Mouse (Mus musculus) stomach, embryonic 15.5 days (tissue): ENCODE measurements at regions not wholly inside any gene's neighbourhood (a gene's known extent, or its start where the extent isn't known, plus 50 kb on each side); places are given as distances from the start of the nearest gene placed in this dataset.

ENCODE experiments used
- ATAC-seq: fragments of 200-750 bp; cut with Nextera tagmentation; 2 replicates; pipeline ENCODE4 v1.8.0; 2017; ENCODE audit warnings: low read depth, moderate number of reproducible peaks, moderate TSS enrichment; ENCODE audit not compliant: insufficient read depth, low FRiP score
- H3K27ac ChIP-seq: fragments of 300-500 bp; sonication (generic); 2 replicates; pipeline ENCODE4 v1.5.1; 2015; ENCODE audit warnings: mild to moderate bottlenecking, inconsistent platforms
- H3K27me3 ChIP-seq: fragments of 300-500 bp; sonication (generic); replicated peaks from 2 replicates; pipeline ENCODE4 v1.6.1; 2015; ENCODE audit warnings: inconsistent platforms
- H3K36me3 ChIP-seq: fragments of 300-500 bp; sonication (generic); 2 replicates; pipeline ENCODE4 v1.6.1; 2015; ENCODE audit warnings: inconsistent platforms
- H3K4me1 ChIP-seq: fragments of 300-500 bp; sonication (generic); 2 replicates; pipeline ENCODE4 v1.6.1; 2015; ENCODE audit warnings: inconsistent platforms
- H3K4me2 ChIP-seq: fragments of 300-500 bp; sonication (generic); 2 replicates; pipeline ENCODE4 v1.6.1; 2015; ENCODE audit warnings: mild to moderate bottlenecking, inconsistent platforms
- H3K4me3 ChIP-seq: fragments of 300-500 bp; sonication (generic); replicated peaks from 2 replicates; pipeline ENCODE4 v1.5.1; 2015; ENCODE audit warnings: inconsistent platforms
- H3K9ac ChIP-seq: fragments of 300-500 bp; sonication (generic); 2 replicates; pipeline ENCODE4 v1.6.1; 2015; ENCODE audit warnings: inconsistent platforms
- H3K9me3 ChIP-seq: fragments of 300-500 bp; sonication (generic); 2 replicates; pipeline ENCODE4 v1.6.1; 2016; ENCODE audit warnings: inconsistent platforms
- WGBS: fragments of 180-500 bp; shearing (Covaris S2); methylation state at CpG from one replicate; pipeline ENCODE4 v1.1.7; 2015; 5-methylcytosine and 5-hydroxymethylcytosine counted together

DNA sequence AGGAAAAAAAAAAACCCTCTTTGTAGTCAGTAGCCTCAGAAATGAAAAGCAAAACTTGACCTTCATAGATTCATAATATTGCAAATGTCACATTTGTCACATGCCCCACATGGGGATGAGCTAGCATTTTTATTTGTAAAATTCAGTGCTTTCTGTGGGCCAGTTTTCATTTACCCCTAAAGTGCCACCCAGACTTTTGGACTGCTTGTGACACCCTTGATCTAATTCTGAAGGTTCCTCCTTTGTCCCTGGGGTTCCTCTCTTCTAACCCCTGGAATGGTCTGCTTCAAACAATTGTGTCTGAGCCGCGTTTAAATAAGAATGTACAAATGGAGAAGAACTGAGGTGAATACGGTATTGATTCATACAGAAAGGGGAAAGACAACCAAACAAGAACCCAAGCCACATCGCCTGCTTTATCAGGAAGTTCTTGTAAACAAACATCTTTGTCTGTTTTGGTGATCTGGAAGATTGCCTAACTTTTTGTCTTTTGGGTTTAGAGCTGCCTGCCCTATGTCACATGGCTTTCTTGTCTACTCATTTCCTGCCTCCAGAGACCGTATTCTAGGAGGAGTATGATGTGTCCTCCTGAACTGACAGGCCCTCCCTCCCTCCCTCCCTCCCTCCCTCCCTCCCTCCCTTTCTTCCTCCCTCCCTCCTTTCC lies 203.1 kb upstream of the Gm9833 start:
- Histone ChIP-seq H3K4me3 (no peak overlapping the region), H3K36me3 (no peaks in the 10 kb centered on the region), H3K9ac (no peak overlapping the region), H3K27ac (peak overlapping the region; percentile 11; the same call in 1 of the 2 replicates), H3K27me3 (no peaks in the 10 kb centered on the region), H3K4me2 (no peak overlapping the region), H3K9me3 (no peaks in the 10 kb centered on the region), H3K4me1 (peaks cover 4% of the 10 kb centered on the region; the same call in 1 of the 2 replicates)
- no peak for ATAC-seq
- 38% methylated on average over 5 of the region's 5 CpGs for WGBS

DNA sequence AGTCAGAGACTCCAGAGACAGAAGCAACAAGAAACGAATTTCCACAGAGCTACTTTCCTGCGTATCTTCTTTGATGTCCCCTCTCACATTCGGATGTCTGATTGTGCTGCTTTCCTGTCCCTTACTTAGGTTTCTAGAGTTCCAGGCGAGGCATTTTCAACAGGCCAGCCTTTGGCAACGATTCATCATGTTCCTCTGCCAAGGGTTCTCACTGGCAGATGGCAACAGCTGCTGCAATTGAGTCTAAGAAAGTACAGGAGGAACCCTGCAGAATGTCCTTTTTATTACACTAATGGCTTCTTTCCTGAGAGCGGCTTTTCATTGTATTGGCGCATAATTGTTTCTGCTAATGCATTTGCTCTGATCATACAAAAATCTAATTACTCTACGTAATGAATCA lies 202.3 kb upstream of the Gm9833 start:
- H3K4me3 ChIP-seq: no peak overlapping the region
- 40% methylated on average over 8 of the region's 8 CpGs for WGBS
- no peak for ATAC-seq
- no peaks in the 10 kb centered on the region for H3K36me3 ChIP-seq
- H3K27ac ChIP-seq: 0 out of 2 replicates have a peak overlapping the region, but pooled peaks have one; percentile 41
- no peak overlapping the region for H3K4me2 ChIP-seq
- H3K4me1 ChIP-seq: peaks cover 4% of the 10 kb centered on the region; the same call in 1 of the 2 replicates
- H3K9me3 ChIP-seq: no peaks in the 10 kb centered on the region
- no peak overlapping the region for H3K9ac ChIP-seq
- H3K27me3 ChIP-seq: no peaks in the 10 kb centered on the region

DNA sequence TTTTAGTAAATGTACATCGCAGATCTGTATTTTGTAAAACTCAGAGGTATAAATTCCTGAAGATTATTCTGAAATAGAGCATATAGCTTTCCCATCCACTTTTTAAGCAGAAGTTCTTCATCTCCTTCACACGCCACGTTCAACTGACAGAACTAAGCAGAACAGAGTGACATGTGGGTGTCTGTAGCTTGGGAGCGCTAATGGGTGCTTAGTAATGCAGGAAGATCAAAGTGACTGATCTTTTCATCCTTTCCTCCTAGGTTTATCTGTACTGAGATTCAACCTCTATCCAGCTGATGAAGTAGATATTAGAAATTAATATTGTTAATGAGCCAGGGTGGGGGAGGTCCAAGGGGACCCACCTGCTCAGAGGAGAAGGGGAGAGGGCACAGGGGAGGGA lies 201.8 kb upstream of the Gm9833 start:
- no peak overlapping the region for H3K4me3 ChIP-seq
- no peak overlapping the region for H3K27ac ChIP-seq
- H3K9ac ChIP-seq: no peak overlapping the region
- H3K36me3 ChIP-seq: no peaks in the 10 kb centered on the region
- H3K9me3 ChIP-seq: no peaks in the 10 kb centered on the region
- no peak overlapping the region for H3K4me2 ChIP-seq
- 53% methylated on average over 4 of the region's 4 CpGs for WGBS
- H3K27me3 ChIP-seq: no peaks in the 10 kb centered on the region
- ATAC-seq: no peak
- H3K4me1 ChIP-seq: peaks cover 4% of the 10 kb centered on the region; the same call in 1 of the 2 replicates

DNA sequence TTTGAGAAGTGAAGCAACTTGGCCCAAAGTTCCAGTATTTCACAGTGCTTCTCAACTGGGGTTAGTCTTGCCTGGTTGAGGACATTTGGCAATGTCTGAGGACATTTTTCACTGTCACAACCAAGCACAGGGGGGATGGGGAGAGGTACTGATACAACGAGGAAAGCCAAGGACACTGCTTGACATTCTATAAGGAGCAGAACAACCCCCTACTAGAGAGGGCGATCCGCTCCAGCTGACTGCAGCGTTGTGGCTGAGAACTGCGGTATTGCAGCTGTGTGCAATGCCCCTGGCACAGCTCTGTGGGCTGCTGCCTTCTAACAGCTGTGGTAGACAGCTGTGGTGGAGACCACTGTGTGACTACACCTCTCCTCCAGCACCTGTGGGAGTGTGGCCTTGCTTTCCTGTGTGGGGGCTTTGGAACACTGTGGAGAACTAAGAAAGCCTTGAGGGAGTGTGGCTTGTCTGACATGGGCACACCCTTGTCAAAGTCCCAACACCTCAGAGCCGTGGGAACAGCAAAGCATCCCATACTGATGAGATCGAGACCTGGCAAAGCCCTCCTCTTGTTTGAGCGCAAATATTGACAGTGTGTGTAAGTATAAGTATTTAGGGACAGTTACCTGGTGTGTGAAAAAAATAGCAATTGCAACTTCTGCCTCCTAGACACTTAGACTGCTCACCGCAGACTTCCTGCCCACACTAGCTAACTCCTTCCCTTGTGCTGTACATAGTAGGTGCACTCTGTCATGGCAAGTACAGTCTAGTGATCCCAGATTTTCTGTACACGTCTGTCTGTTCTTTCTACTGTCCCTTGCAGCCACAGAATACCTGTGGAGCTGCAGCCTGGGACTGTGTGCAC lies 200.9 kb upstream of the Gm9833 start:
- ATAC-seq: no peak
- WGBS: 56% methylated on average over 10 of the region's 10 CpGs
- no peak overlapping the region for H3K4me2 ChIP-seq
- H3K27me3 ChIP-seq: no peaks in the 10 kb centered on the region
- no peak overlapping the region for H3K4me3 ChIP-seq
- H3K4me1 ChIP-seq: peaks cover 4% of the 10 kb centered on the region; the same call in 1 of the 2 replicates
- no peak overlapping the region for H3K9ac ChIP-seq
- no peak overlapping the region for H3K27ac ChIP-seq
- no peaks in the 10 kb centered on the region for H3K36me3 ChIP-seq
- H3K9me3 ChIP-seq: no peaks in the 10 kb centered on the region

DNA sequence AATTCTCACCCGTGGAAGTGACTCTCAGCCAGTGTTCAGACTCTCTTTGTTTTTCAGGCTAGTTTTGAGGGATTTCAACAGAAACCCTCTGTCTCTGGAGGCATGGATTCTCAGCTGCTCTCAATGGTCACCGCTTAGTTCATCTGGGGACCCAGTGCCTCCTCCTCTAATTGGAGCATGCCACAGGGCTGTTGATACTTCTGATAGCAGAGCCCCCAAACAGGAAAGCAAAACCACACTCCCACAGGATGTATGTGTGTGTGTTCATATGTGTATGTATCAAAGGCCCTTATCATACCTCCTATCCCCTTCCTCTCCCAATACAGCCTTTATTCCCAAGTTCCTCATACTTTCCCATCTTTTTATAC lies 200.3 kb upstream of the Gm9833 start:
- Histone ChIP-seq H3K9me3 (no peaks in the 10 kb centered on the region), H3K36me3 (no peaks in the 10 kb centered on the region), H3K4me2 (no peak overlapping the region), H3K27me3 (no peaks in the 10 kb centered on the region), H3K4me1 (peaks cover 4% of the 10 kb centered on the region; the same call in 1 of the 2 replicates), H3K27ac (no peak overlapping the region), H3K4me3 (no peak overlapping the region), H3K9ac (no peak overlapping the region)
- WGBS: 77% methylated on average over 2 of the region's 2 CpGs
- ATAC-seq: no peak

DNA sequence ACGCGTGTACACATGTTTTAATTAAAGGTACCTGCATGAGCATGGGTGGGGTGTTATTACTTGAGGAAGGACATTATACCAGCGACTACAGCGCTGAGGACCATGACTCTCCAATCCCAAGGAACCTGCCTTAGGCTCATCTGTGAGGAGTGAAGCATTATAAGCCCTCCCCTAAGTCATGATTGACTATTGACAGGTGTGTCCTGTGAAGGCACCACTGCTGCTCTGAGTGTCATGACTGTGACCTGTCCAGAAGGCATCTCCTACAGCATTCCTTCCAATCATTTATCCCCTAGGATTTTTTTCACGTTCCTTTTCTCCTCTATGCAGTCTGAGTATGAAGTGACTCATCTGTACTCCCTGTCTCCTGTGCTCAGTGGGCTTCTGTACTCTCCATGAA lies 199.9 kb upstream of the Gm9833 start:
- WGBS: 82% methylated on average over 5 of the region's 5 CpGs
- Histone ChIP-seq H3K27ac (no peak overlapping the region), H3K9ac (no peak overlapping the region), H3K27me3 (no peaks in the 10 kb centered on the region), H3K4me2 (no peak overlapping the region), H3K4me3 (no peak overlapping the region), H3K4me1 (peaks cover 4% of the 10 kb centered on the region; the same call in 1 of the 2 replicates), H3K36me3 (no peaks in the 10 kb centered on the region), H3K9me3 (no peaks in the 10 kb centered on the region)
- no peak for ATAC-seq

DNA sequence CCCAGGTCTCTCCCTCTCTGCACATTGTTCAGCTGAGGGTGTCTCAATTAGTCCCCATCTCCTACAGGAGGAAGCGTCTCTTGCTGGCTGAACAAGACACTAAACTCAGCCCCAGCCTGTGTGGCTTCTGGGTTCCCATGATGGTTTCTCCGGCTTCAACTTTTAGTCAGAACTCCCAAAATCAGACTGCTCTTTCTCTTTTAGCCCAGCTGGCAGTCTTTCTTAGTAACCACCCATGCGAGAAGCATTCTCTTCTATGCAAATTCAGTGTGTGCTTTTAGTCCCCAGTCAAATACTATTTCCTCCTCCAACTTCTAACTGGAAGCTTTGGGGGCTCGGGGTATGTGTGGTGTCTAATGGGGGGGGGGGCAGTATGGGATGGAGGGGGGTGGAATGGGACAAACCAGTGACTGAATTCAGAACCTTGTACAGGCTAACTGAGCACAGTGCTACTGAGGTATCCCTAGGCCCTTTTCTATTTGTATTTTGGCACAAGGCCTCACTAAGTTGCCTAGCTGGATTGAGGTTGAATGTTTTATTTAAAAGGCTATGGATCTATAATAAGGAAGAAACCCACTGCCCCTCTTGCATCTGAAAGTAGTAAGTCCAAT lies 194.9 kb upstream of the Gm9833 start:
- WGBS: 74% methylated on average over 4 of the region's 4 CpGs
- ATAC-seq: no peak

DNA sequence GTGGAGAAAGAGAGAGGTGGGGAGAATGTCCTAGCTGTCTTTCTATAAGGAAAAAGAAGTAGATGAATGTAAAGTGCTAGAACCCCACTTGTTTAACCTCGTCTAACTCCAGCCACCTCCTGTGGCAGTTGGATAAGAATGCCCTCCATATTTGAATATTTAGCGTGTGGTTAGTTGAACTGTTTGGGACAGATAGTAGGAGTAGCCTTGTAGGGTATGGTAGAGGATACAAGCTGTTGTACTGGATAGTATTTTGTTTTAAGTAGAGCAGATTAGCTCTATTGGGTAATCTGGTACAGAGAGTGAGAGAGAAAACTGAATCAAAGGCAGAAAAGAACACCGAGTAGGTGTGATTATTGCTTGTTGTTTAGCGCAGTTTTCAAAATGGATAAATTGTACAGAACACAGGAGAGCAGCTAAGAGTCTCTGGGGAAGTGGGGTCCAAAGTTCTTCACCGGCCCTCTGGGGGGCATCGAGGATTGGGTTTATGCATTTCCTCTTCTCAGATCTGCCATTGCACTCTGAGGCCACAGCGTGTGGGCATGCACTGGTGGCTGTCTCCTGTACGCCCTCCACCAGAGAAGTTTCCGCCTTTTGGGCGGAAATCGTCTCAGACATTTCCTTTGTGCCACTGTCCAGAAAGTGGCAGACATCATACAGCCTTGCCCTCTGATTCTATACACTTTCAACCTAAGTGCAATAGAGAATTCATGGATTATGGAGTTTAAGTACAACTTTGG lies 192.3 kb upstream of the Gm9833 start:
- H3K4me2 ChIP-seq: no peak overlapping the region
- no peak overlapping the region for H3K9ac ChIP-seq
- H3K9me3 ChIP-seq: no peaks in the 10 kb centered on the region
- H3K27me3 ChIP-seq: no peaks in the 10 kb centered on the region
- WGBS: 87% methylated on average over 11 of the region's 11 CpGs
- H3K4me1 ChIP-seq: no peaks in the 10 kb centered on the region
- H3K27ac ChIP-seq: no peak overlapping the region
- no peak for ATAC-seq
- no peaks in the 10 kb centered on the region for H3K36me3 ChIP-seq
- no peak overlapping the region for H3K4me3 ChIP-seq

More for the DNA sequence above, 194.9 kb upstream of the Gm9833 start:
- Histone ChIP-seq H3K27me3 (no peaks in the 10 kb centered on the region), H3K4me2 (no peak overlapping the region), H3K9ac (no peak overlapping the region), H3K9me3 (no peaks in the 10 kb centered on the region), H3K27ac (no peak overlapping the region), H3K4me3 (no peak overlapping the region), H3K36me3 (no peaks in the 10 kb centered on the region), H3K4me1 (no peaks in the 10 kb centered on the region)

DNA sequence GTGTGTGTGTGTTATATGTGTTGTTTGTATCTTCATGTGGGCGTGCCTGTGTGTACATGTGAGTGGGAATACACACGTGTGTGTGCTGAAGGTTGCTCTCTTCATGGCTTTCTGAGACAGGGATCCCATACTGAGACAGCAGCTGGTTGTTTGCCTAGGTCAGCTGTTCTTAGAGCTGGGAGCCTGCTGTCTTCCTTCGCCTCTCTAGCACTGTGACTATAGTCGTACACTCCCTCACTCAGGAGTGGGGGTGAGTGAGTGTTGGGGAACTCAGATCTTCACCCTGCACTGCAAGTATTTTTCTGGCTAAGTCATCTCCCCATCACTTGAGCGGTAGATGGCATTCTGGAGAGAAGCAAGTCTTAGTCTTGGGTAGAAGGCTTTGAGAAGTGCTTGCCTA lies 191.6 kb upstream of the Gm9833 start:
- no peaks in the 10 kb centered on the region for H3K36me3 ChIP-seq
- ATAC-seq: no peak
- H3K27ac ChIP-seq: no peak overlapping the region
- H3K4me2 ChIP-seq: no peak overlapping the region
- no peaks in the 10 kb centered on the region for H3K27me3 ChIP-seq
- H3K4me3 ChIP-seq: no peak overlapping the region
- H3K4me1 ChIP-seq: no peaks in the 10 kb centered on the region
- 80% methylated on average over 5 of the region's 5 CpGs for WGBS
- H3K9ac ChIP-seq: no peak overlapping the region
- no peaks in the 10 kb centered on the region for H3K9me3 ChIP-seq

DNA sequence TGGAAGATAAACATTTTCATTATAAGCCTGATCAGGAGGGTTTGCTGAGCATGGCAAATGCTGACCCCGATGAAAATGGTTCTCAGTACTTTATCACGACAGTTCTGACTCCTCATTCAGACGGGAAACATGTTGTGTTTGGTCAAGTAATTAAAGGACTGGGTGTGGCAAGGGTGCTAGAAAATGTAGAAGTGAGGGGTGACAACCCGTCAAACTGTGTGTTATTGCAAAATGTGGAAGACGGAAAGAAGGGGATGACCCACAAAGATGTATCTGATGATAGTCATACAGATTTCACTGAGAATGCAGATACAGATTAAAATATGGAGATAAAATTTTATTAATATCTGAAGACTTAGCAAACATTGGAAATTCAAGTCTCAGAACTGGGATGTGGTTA lies 186.2 kb upstream of the Gm9833 start:
- H3K27ac ChIP-seq: no peak overlapping the region
- no peaks in the 10 kb centered on the region for H3K4me1 ChIP-seq
- H3K9ac ChIP-seq: no peak overlapping the region
- no peaks in the 10 kb centered on the region for H3K9me3 ChIP-seq
- ATAC-seq: no peak
- H3K4me2 ChIP-seq: no peak overlapping the region
- no peak overlapping the region for H3K4me3 ChIP-seq
- WGBS: 63% methylated on average over 5 of the region's 5 CpGs
- H3K36me3 ChIP-seq: no peaks in the 10 kb centered on the region
- H3K27me3 ChIP-seq: no peaks in the 10 kb centered on the region

DNA sequence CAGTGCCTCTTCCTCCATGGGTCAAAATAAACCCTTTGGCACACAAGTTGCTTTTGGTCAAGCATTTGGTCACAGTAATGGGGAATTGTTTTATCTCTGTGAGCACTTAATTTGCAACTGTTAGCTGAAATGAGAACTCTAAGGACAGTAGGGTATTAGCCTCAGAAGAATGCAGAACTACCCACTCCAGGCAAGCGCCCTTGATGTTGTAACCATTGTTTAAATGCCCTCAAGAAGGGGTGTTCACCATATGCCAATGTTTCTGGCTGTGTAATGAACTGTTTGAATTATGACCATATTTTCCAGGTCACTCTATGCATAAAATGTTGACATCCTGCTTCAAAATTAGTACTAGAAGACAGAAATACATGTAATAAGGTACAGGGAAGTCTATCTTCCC lies 174.6 kb upstream of the Gm9833 start:
- H3K4me3 ChIP-seq: no peak overlapping the region
- H3K4me1 ChIP-seq: no peaks in the 10 kb centered on the region
- no peaks in the 10 kb centered on the region for H3K9me3 ChIP-seq
- H3K36me3 ChIP-seq: no peaks in the 10 kb centered on the region
- H3K4me2 ChIP-seq: no peak overlapping the region
- no peak overlapping the region for H3K9ac ChIP-seq
- 86% methylated on average over 1 of the region's 1 CpGs for WGBS
- no peak for ATAC-seq
- no peak overlapping the region for H3K27ac ChIP-seq
- H3K27me3 ChIP-seq: no peaks in the 10 kb centered on the region
